In the genomic region with DNA sequence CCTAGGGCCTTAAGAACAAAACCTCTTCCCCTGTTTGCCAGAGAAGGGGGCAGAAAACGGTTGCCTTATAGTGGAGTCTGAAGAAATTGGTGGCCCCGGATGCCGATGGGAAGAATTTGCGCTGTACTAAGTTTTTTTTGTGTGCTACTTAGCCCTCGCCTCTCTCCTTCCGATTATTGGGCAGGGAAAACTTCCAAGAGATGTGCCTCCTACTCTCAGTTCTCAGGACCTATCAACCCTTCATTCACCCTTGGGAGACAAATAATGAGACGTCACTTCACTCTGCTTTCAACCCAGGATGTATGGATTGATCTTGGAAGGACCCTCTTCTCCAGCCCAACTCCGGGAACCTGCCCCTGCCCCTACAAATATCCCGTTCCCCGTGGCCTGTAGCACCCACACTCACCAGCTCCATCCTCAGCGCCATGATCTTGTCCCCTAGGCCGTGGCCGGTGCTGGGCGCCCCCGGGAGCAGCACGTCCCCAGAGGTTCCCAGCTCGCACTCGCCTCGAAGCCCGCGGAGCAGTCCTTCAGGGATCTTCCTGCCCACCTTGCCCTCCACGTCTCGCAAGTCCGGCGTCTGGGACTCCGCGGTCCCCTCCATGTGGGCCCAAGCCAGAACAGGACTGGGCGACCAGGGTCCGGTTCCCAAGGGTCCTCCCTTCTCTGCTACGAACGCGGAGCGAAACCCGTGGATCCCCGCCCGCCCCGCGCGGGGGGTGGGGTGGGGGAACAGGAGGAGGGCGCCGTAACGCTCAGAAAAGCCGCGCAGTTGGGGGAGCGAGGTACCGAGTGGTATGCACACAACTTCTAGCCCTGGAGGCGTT, we compare ENCODE assay signal across 9 mouse cellular contexts. TPM values are rescaled to one million over a fixed set of nuclear protein-coding genes. Genes with fewer than 3 reads are reported as not detected.
DNase-seq lines count a peak whose midpoint lies in the region; ATAC-seq and TF ChIP-seq lines count a peak whose summit lies in the region.
"Had no signal": no experiment of that assay in that cellular context is flagged by ENCODE, and none has a peak within 500 bp of the region (broad histone marks: within the 10 kb centered on the region; RNA-seq: fewer than 3 reads in every experiment).

No protein-coding gene starts in this region.

- peak overlapping the region; percentile 74 for H3K4me3 ChIP-seq in intestine, embryonic 16.5 days (ENCODE audit: low read length)
- H3K4me3 ChIP-seq in limb, embryonic 12.5 days (replicated peaks): peak overlapping the region; percentile 77
- H3K4me3 ChIP-seq in midbrain, embryonic 13.5 days (replicated peaks): peak overlapping the region; percentile 61
- peak overlapping the region; percentile 69 for H3K4me3 ChIP-seq in spleen, adult 2 months (ENCODE audit: extremely low read depth, insufficient read depth, insufficient read length)

- no peak for TF ChIP-seq CTCF in spleen, adult 2 months (IDR thresholded peaks at IDR 0.05; ENCODE audit: extremely low read depth, insufficient read depth, insufficient read length, insufficient replicate concordance)

- under 1% methylated on average over 43 of the region's 47 CpGs for WGBS in intestine, embryonic 16.5 days
- under 1% methylated on average over 41 of the region's 47 CpGs for WGBS in limb, embryonic 12.5 days
- under 1% methylated on average over 47 of the region's 47 CpGs for WGBS in midbrain, embryonic 13.5 days
- WGBS in spleen, adult 2 months: 2% methylated on average over 47 of the region's 47 CpGs

- DNase-seq in left cerebral cortex, adult 18-20 months (ENCODE audit: low spot score in 2 of 2): peak; percentile 71 to 83
- DNase-seq in left cerebral cortex, adult 11 months (ENCODE audit: low spot score): no peak
- DNase-seq in embryo, embryonic 10.5 days (ENCODE audit: low spot score): peak; percentile 74
- peak; percentile 98 for DNase-seq in heart, adult 11 months
- peak in 1 of 2 experiments; percentile 51 for DNase-seq in spleen, adult 2 months (ENCODE audit: low read depth in 1 of 2, low spot score in 2 of 2)

- ATAC-seq in intestine, embryonic 16.5 days: peak; percentile 79
- ATAC-seq in limb, embryonic 12.5 days (ENCODE audit: insufficient number of reproducible peaks, insufficient read depth, low FRiP score, low TSS enrichment, low read depth): peak; percentile 67
- peak; percentile 80 for ATAC-seq in midbrain, embryonic 13.5 days

- H3K36me3 ChIP-seq in intestine, embryonic 16.5 days (ENCODE audit: control insufficient read depth, insufficient read depth, low read length): no peaks in the 10 kb centered on the region
- no peaks in the 10 kb centered on the region for H3K36me3 ChIP-seq in limb, embryonic 12.5 days
- H3K36me3 ChIP-seq in midbrain, embryonic 13.5 days: no peaks in the 10 kb centered on the region
- no peaks in the 10 kb centered on the region for H3K36me3 ChIP-seq in spleen, adult 2 months (ENCODE audit: control insufficient read depth, insufficient read depth, low read length)

- H3K4me2 ChIP-seq in intestine, embryonic 16.5 days (ENCODE audit: low read depth, low read length): peak overlapping the region; percentile 99
- H3K4me2 ChIP-seq in limb, embryonic 12.5 days: peak overlapping the region; percentile 95
- peak overlapping the region; percentile 94 for H3K4me2 ChIP-seq in midbrain, embryonic 13.5 days (replicated peaks)

- no peaks in the 10 kb centered on the region for H3K27me3 ChIP-seq in intestine, embryonic 16.5 days (replicated peaks; ENCODE audit: control insufficient read depth, insufficient read depth, low read length)
- H3K27me3 ChIP-seq in limb, embryonic 12.5 days: peaks cover 21% of the 10 kb centered on the region
- H3K27me3 ChIP-seq in midbrain, embryonic 13.5 days: peaks cover 13% of the 10 kb centered on the region
- H3K27me3 ChIP-seq in spleen, adult 2 months (ENCODE audit: control insufficient read depth, insufficient read depth, low read length): peaks cover 4% of the 10 kb centered on the region

- no peak overlapping the region for H3K27ac ChIP-seq in intestine, embryonic 16.5 days (ENCODE audit: low read length)
- no peak overlapping the region for H3K27ac ChIP-seq in limb, embryonic 12.5 days
- no peak overlapping the region for H3K27ac ChIP-seq in midbrain, embryonic 13.5 days
- H3K27ac ChIP-seq in spleen, adult 2 months (ENCODE audit: insufficient read depth, low read length): no peak overlapping the region

- peak overlapping the region; percentile 81 for H3K9ac ChIP-seq in intestine, embryonic 16.5 days (ENCODE audit: low read depth, low read length)
- peak overlapping the region; percentile 69 for H3K9ac ChIP-seq in limb, embryonic 12.5 days (replicated peaks)
- peak overlapping the region; percentile 78 for H3K9ac ChIP-seq in midbrain, embryonic 13.5 days (replicated peaks)

- TF ChIP-seq POLR2A in spleen, adult 2 months (IDR thresholded peaks at IDR 0.05; ENCODE audit: low read depth, low read length): no peak

- no peaks in the 10 kb centered on the region for H3K9me3 ChIP-seq in intestine, embryonic 16.5 days (ENCODE audit: control insufficient read depth, low read length)
- H3K9me3 ChIP-seq in limb, embryonic 12.5 days: no peaks in the 10 kb centered on the region
- no peaks in the 10 kb centered on the region for H3K9me3 ChIP-seq in midbrain, embryonic 13.5 days

- peaks cover 10% of the 10 kb centered on the region for H3K4me1 ChIP-seq in intestine, embryonic 16.5 days (ENCODE audit: control insufficient read depth, insufficient read depth, low read length)
- H3K4me1 ChIP-seq in limb, embryonic 12.5 days (replicated peaks): peaks cover 8% of the 10 kb centered on the region
- peaks cover 17% of the 10 kb centered on the region for H3K4me1 ChIP-seq in midbrain, embryonic 13.5 days (replicated peaks)
- peaks cover 7% of the 10 kb centered on the region for H3K4me1 ChIP-seq in spleen, adult 2 months (ENCODE audit: control insufficient read depth, insufficient read depth, insufficient read length)

RNA-seq across cellular contexts. Expression of a gene that starts 7.0 kb away (rescaled TPM):
- total RNA-seq in left cerebral cortex, adult 18-20 months (2021): 10 to 100 TPM; 36.7 to 37.7 TPM
- polyA plus RNA-seq in intestine, embryonic 16.5 days (2015; fragmentation: Nextera tagmentation; extraction: Ambion mirVana): 1.1 and 1.4 TPM in 2 replicates
- polyA plus RNA-seq in limb, embryonic 12.5 days (2016; fragmentation: Nextera tagmentation; extraction: Ambion mirVana): 2.6 and 2.8 TPM in 2 replicates
- 1.5 and 2.2 TPM in 2 replicates for polyA plus RNA-seq in midbrain, embryonic 13.5 days (2015; fragmentation: Nextera tagmentation; extraction: Ambion mirVana)
- 0.81 and 1.8 TPM in 2 replicates for polyA plus RNA-seq in spleen, adult 2 months (2012; rRNA removed)
- total RNA-seq: CH12.LX had no signal

RNA-seq across cellular contexts. Expression of a gene that starts 20.5 kb away (rescaled TPM):
- 10 to 100 TPM; 77.7 to 83.0 TPM for total RNA-seq in left cerebral cortex, adult 18-20 months (2021)
- polyA plus RNA-seq in intestine, embryonic 16.5 days (2015; fragmentation: Nextera tagmentation; extraction: Ambion mirVana): 35.2 and 39.9 TPM in 2 replicates
- polyA plus RNA-seq in limb, embryonic 12.5 days (2016; fragmentation: Nextera tagmentation; extraction: Ambion mirVana): 73.8 and 74.8 TPM in 2 replicates
- polyA plus RNA-seq in midbrain, embryonic 13.5 days (2015; fragmentation: Nextera tagmentation; extraction: Ambion mirVana): 51.8 and 56.9 TPM in 2 replicates
- polyA plus RNA-seq in spleen, adult 2 months (2012; rRNA removed): 16.4 and 18.0 TPM in 2 replicates

RNA-seq across cellular contexts. Expression of a gene that starts 20.6 kb away (rescaled TPM):
- total RNA-seq in left cerebral cortex, adult 18-20 months (2021): under 1 TPM; 0.49 TPM
- 21.7 and 24.4 TPM in 2 replicates for polyA plus RNA-seq in intestine, embryonic 16.5 days (2015; fragmentation: Nextera tagmentation; extraction: Ambion mirVana)
- polyA plus RNA-seq in limb, embryonic 12.5 days (2016; fragmentation: Nextera tagmentation; extraction: Ambion mirVana): 53.9 and 59.2 TPM in 2 replicates
- 18.8 and 19.4 TPM in 2 replicates for polyA plus RNA-seq in midbrain, embryonic 13.5 days (2015; fragmentation: Nextera tagmentation; extraction: Ambion mirVana)
- 2.6 and 2.7 TPM in 2 replicates for polyA plus RNA-seq in spleen, adult 2 months (2012; rRNA removed)

RNA-seq across cellular contexts. Expression of a gene that starts 23.3 kb away (rescaled TPM):
- total RNA-seq in left cerebral cortex, adult 18-20 months (2021): under 1 TPM in 1 of 2 experiments, not detected in 1; 0.33 TPM
- polyA plus RNA-seq in intestine, embryonic 16.5 days (2015; fragmentation: Nextera tagmentation; extraction: Ambion mirVana): 48.9 and 52.5 TPM in 2 replicates
- 0.10 and 0.16 TPM in 2 replicates for polyA plus RNA-seq in limb, embryonic 12.5 days (2016; fragmentation: Nextera tagmentation; extraction: Ambion mirVana)
- polyA plus RNA-seq in midbrain, embryonic 13.5 days (2015; fragmentation: Nextera tagmentation; extraction: Ambion mirVana): 0.11 TPM in 1 of 2 replicates, not detected in the other
- polyA plus RNA-seq in spleen, adult 2 months (2012; rRNA removed): 0.04 TPM in 1 of 2 replicates, not detected in the other

RNA-seq across cellular contexts. Expression of a gene that starts 29.1 kb away (rescaled TPM):
- not detected for total RNA-seq in left cerebral cortex, adult 18-20 months (2021)
- polyA plus RNA-seq in intestine, embryonic 16.5 days (2015; fragmentation: Nextera tagmentation; extraction: Ambion mirVana): not detected in 2 replicates
- polyA plus RNA-seq in limb, embryonic 12.5 days (2016; fragmentation: Nextera tagmentation; extraction: Ambion mirVana): not detected in 2 replicates
- polyA plus RNA-seq in midbrain, embryonic 13.5 days (2015; fragmentation: Nextera tagmentation; extraction: Ambion mirVana): not detected in 2 replicates
- polyA plus RNA-seq in spleen, adult 2 months (2012; rRNA removed): not detected in 2 replicates
- total RNA-seq: CH12.LX had no signal
